9 mouse cellular contexts compared by ENCODE assay signal in genomic region chr6:99991079-99991478, GRCm38 (mm10).
DNase-seq lines count a peak whose midpoint lies in the region; ATAC-seq lines count a peak whose summit lies in the region.
"Had no signal": no experiment of that assay in that cellular context is flagged by ENCODE, and none has a peak within 500 bp of the region (broad histone marks: within the 10 kb centered on the region; RNA-seq: fewer than 3 reads in every experiment).

No protein-coding gene starts in this region.

- H3K4me1 ChIP-seq in embryonic facial prominence, embryonic 11.5 days (ENCODE audit: control insufficient read depth, insufficient read depth, low read length), result no peaks in the 10 kb centered on the region
- peaks cover 22% of the 10 kb centered on the region for H3K4me1 ChIP-seq in embryonic facial prominence, embryonic 10.5 days
- H3K4me1 ChIP-seq in forebrain, embryonic 16.5 days (replicated peaks; ENCODE audit: control insufficient read depth, insufficient read depth, low read length), result peaks cover 19% of the 10 kb centered on the region
- peaks cover 25% of the 10 kb centered on the region for H3K4me1 ChIP-seq in intestine, embryonic 16.5 days (ENCODE audit: control insufficient read depth, insufficient read depth, low read length)
- peaks cover 6% of the 10 kb centered on the region for H3K4me1 ChIP-seq in liver, embryonic 11.5 days (replicated peaks; ENCODE audit: control insufficient read depth, insufficient read depth, low read length)

- no peaks in the 10 kb centered on the region for H3K9me3 ChIP-seq in embryonic facial prominence, embryonic 11.5 days (replicated peaks; ENCODE audit: control insufficient read depth, low read length)
- no peaks in the 10 kb centered on the region for H3K9me3 ChIP-seq in embryonic facial prominence, embryonic 10.5 days
- no peaks in the 10 kb centered on the region for H3K9me3 ChIP-seq in forebrain, embryonic 16.5 days (ENCODE audit: control insufficient read depth, low read length)
- no peaks in the 10 kb centered on the region for H3K9me3 ChIP-seq in intestine, embryonic 16.5 days (ENCODE audit: control insufficient read depth, low read length)
- H3K9me3 ChIP-seq in liver, embryonic 11.5 days (ENCODE audit: control insufficient read depth, low read length), result no peaks in the 10 kb centered on the region
- H3K9me3 ChIP-seq: neural tube, embryonic 12.5 days had no signal

- no peaks in the 10 kb centered on the region for H3K36me3 ChIP-seq in embryonic facial prominence, embryonic 11.5 days (replicated peaks; ENCODE audit: control insufficient read depth, insufficient read depth, low read depth, low read length)
- no peaks in the 10 kb centered on the region for H3K36me3 ChIP-seq in embryonic facial prominence, embryonic 10.5 days (replicated peaks)
- H3K36me3 ChIP-seq in forebrain, embryonic 16.5 days (ENCODE audit: control insufficient read depth, insufficient read depth), result no peaks in the 10 kb centered on the region
- H3K36me3 ChIP-seq in intestine, embryonic 16.5 days (ENCODE audit: control insufficient read depth, insufficient read depth, low read length), result no peaks in the 10 kb centered on the region
- H3K36me3 ChIP-seq in liver, embryonic 11.5 days (ENCODE audit: control insufficient read depth, insufficient read depth, low read length), result no peaks in the 10 kb centered on the region
- H3K36me3 ChIP-seq: neural tube, embryonic 12.5 days had no signal

- H3K27me3 ChIP-seq in embryonic facial prominence, embryonic 11.5 days (ENCODE audit: control insufficient read depth, insufficient read depth, low read length), result peaks cover 1% of the 10 kb centered on the region; the same call in 1 of the 2 replicates
- H3K27me3 ChIP-seq in embryonic facial prominence, embryonic 10.5 days (replicated peaks; ENCODE audit: low read depth, poor library complexity, severe bottlenecking), result peaks cover 69% of the 10 kb centered on the region
- no peaks in the 10 kb centered on the region for H3K27me3 ChIP-seq in forebrain, embryonic 16.5 days (replicated peaks; ENCODE audit: control insufficient read depth, insufficient read depth, low read length)
- H3K27me3 ChIP-seq in intestine, embryonic 16.5 days (replicated peaks; ENCODE audit: control insufficient read depth, insufficient read depth, low read length), result no peaks in the 10 kb centered on the region
- peaks cover 16% of the 10 kb centered on the region for H3K27me3 ChIP-seq in liver, embryonic 11.5 days (replicated peaks; ENCODE audit: control insufficient read depth, insufficient read depth, low read length)

- ATAC-seq in embryonic facial prominence, embryonic 11.5 days (replicated peaks; ENCODE audit: insufficient number of reproducible peaks, low FRiP score, low TSS enrichment, low read depth), result no peak
- peak; percentile 65 for ATAC-seq in forebrain, embryonic 16.5 days
- ATAC-seq in intestine, embryonic 16.5 days, result peak; percentile 97
- ATAC-seq in liver, embryonic 11.5 days (replicated peaks; ENCODE audit: low FRiP score), result peak; percentile 47

- peak; percentile 34 for DNase-seq in embryonic facial prominence, embryonic 11.5 days (ENCODE audit: low spot score)
- no peak for DNase-seq in embryonic facial prominence, embryonic 10.5 days (ENCODE audit: low spot score)
- DNase-seq in adrenal gland, postnatal 36 days, result peak; percentile 97
- peak; percentile 58 for DNase-seq in liver, embryonic 11.5 days (ENCODE audit: low spot score)
- DNase-seq in ovary, postnatal 10 days (ENCODE audit: low spot score), result peak; percentile 48
- no peak for DNase-seq in T-cell, adult 2 months (ENCODE audit: low spot score)

- no peak overlapping the region for H3K27ac ChIP-seq in embryonic facial prominence, embryonic 11.5 days (replicated peaks; ENCODE audit: low read depth, low read length)
- no peak overlapping the region for H3K27ac ChIP-seq in embryonic facial prominence, embryonic 10.5 days (replicated peaks)
- no peak overlapping the region for H3K27ac ChIP-seq in forebrain, embryonic 16.5 days (ENCODE audit: low read length)
- peak overlapping the region; percentile 64 for H3K27ac ChIP-seq in intestine, embryonic 16.5 days (ENCODE audit: low read length)
- H3K27ac ChIP-seq in liver, embryonic 11.5 days (ENCODE audit: low read depth, low read length), result no peak overlapping the region; the same call in 1 of the 2 replicates
- H3K27ac ChIP-seq: neural tube, embryonic 12.5 days had no signal

- H3K9ac ChIP-seq in embryonic facial prominence, embryonic 11.5 days (replicated peaks; ENCODE audit: low read length), result no peak overlapping the region
- H3K9ac ChIP-seq in forebrain, embryonic 16.5 days (replicated peaks; ENCODE audit: low read depth, low read length), result no peak overlapping the region
- H3K9ac ChIP-seq in intestine, embryonic 16.5 days (ENCODE audit: low read depth, low read length), result peak overlapping the region; percentile 11; the same call in 1 of the 2 replicates
- H3K9ac ChIP-seq in liver, embryonic 11.5 days (ENCODE audit: low read depth, low read length), result no peak overlapping the region
- H3K9ac ChIP-seq: neural tube, embryonic 12.5 days had no signal

- H3K4me3 ChIP-seq in embryonic facial prominence, embryonic 11.5 days (ENCODE audit: low read depth, low read length), result no peak overlapping the region
- H3K4me3 ChIP-seq in embryonic facial prominence, embryonic 10.5 days, result no peak overlapping the region
- no peak overlapping the region for H3K4me3 ChIP-seq in forebrain, embryonic 16.5 days (replicated peaks; ENCODE audit: low read length)
- no peak overlapping the region for H3K4me3 ChIP-seq in intestine, embryonic 16.5 days (ENCODE audit: low read length)
- no peak overlapping the region for H3K4me3 ChIP-seq in liver, embryonic 11.5 days (ENCODE audit: low read depth, low read length)
- H3K4me3 ChIP-seq: neural tube, embryonic 12.5 days had no signal

- no peak overlapping the region for H3K4me2 ChIP-seq in embryonic facial prominence, embryonic 11.5 days (ENCODE audit: low read depth, low read length)
- no peak overlapping the region for H3K4me2 ChIP-seq in forebrain, embryonic 16.5 days (ENCODE audit: low read length)
- no peak overlapping the region for H3K4me2 ChIP-seq in intestine, embryonic 16.5 days (ENCODE audit: low read depth, low read length)
- no peak overlapping the region for H3K4me2 ChIP-seq in liver, embryonic 11.5 days
- H3K4me2 ChIP-seq: neural tube, embryonic 12.5 days had no signal

- WGBS in embryonic facial prominence, embryonic 11.5 days, result 77% methylated on average over 7 of the region's 7 CpGs
- 81% methylated on average over 7 of the region's 7 CpGs for WGBS in embryonic facial prominence, embryonic 10.5 days
- 18% methylated on average over 7 of the region's 7 CpGs for WGBS in forebrain, embryonic 16.5 days
- 14% methylated on average over 7 of the region's 7 CpGs for WGBS in intestine, embryonic 16.5 days
- WGBS in liver, embryonic 11.5 days, result 53% methylated on average over 7 of the region's 7 CpGs

Comparison
In these comparisons a context has a peak if more than half of its experiments do, and no peak if none do; other contexts are left out.
1. DNase-seq: peak in embryonic facial prominence, embryonic 11.5 days (single experiment), adrenal gland, postnatal 36 days (2 of 2), liver, embryonic 11.5 days (single experiment) and ovary, postnatal 10 days (single experiment); none in embryonic facial prominence, embryonic 10.5 days (single experiment) and T-cell, adult 2 months (single experiment).